Mouse (Mus musculus) thymus, postnatal 25 days (tissue): ENCODE results near the gene Atrnl1.
"Not testable (repeated sequence)": the region's sequence is repeated elsewhere in the genome, so short reads cannot be mapped to it uniquely, and the experiment has no call there.

Experiments used
- DNase-seq: peaks from one replicate; pipeline ENCODE4 v3.0.0; 2022

Atrnl1 gene

DNA sequence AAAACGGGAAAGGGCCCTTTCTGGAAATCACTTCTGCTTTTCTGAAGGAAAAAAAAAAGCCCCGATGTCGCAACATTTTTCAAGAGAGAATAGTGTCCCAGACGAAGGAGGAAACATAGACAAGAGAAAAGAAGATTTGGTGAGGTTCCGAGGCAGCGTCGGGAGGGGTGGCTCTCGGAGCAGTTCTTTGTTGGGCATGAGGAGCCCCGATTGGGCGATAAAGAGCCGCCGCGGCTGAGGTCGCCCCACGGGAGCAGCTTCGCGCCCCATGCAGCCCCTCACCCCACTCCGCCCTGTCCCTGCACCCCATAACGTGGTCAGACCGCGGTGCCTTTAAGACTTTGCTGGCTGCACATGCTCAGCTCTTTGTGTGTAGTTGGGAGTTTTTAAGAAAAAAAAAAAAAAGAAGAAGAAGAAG, 767 bp upstream of the Atrnl1 start:
- peak; percentile 71 for DNase-seq

DNA sequence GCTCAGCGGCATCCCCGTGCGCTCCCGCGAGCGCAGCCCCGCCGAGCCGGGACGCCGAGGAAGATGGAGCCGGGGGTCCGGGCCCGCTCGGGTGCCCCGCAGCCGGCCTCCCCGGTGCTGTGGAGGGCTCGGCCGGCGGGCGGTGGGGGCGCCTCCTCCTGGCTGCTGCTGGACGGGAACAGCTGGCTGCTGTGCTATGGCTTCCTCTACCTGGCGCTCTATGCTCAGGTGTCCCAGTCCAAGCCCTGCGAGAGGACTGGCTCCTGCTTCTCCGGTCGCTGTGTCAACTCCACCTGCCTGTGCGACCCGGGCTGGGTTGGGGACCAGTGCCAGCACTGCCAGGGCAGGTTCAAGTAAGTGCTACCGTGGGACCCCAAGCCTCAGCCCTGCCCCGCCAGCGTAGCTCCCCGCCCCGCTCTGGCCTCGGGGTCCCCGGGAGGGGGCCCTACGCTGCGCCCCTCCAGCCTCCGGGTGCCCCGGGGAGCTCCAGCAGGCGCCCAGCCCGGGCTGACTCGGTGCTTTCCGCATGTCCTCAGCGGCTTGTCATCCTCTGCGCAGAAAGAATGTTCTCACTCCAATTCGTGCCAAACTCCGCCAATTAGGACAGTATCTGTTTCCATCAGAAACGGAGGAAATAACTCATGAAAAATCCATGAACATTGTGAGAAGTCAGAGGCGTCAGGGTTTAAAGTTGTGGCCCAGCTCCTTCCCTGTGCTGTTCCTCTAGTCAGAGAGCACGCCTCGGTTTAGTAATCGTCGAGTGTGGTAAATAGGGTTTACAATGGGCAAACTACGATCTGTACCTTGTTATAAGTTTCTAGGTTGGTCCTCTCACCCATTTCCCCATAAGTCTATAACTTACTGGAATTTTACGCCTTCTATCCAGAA, 701 bp downstream of the Atrnl1 start:
- DNase-seq: peak; percentile 75

GRCm38 (mm10) chr19:57612179-57612472, 1.3 kb downstream of the Atrnl1 start:
- no peak for DNase-seq

GRCm38 (mm10) chr19:57615972-57616621, 5.3 kb downstream of the Atrnl1 start:
- no peak for DNase-seq

GRCm38 (mm10) chr19:57619088-57619487, 8.3 kb downstream of the Atrnl1 start:
- no peak for DNase-seq

- DNase-seq: no peak
Observed at GRCm38 (mm10) chr19:57621814-57622213, 11.0 kb downstream of the Atrnl1 start.

DNA sequence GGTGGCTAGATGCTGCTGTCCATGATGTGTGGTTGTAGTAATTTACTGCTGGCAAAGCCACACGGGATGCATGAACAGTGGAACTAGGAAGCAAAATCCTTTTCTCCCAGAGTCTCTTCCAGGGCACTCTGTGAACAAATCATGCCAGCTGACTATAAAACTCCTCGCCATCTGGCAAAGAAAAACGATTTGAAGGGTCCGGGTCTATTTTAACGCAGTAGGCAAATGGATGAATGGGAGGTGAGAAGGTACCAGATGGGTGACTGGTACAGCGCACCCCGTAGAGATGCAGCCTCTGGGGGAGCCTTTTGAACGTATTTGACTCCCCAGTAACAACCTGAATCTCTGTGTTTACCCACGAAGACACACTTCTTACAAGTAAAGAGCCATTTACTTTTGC, 14.9 kb downstream of the Atrnl1 start:
- DNase-seq: no peak

DNA sequence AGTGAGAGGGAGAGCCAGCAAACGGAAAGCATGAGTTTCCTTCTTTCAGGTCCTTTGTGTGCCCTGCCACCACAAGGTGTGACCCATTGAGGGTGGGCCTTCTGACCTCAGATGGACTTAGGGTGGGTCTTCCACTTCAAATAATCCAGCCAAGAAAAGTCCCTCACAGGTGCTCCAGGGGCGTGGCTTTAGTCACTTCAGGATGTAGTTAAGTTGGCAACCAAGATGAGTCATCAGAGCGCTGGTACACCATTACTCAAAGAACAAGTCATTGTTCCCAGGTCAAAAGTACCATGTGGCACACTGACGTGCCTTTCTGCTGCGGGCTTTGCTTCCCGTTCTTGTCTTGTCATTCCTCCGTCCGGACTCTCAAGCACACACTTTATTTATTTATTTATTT, 16.4 kb downstream of the Atrnl1 start:
- DNase-seq: no peak

GRCm38 (mm10) chr19:57642536-57642935, 31.7 kb downstream of the Atrnl1 start:
- DNase-seq: no peak

DNA sequence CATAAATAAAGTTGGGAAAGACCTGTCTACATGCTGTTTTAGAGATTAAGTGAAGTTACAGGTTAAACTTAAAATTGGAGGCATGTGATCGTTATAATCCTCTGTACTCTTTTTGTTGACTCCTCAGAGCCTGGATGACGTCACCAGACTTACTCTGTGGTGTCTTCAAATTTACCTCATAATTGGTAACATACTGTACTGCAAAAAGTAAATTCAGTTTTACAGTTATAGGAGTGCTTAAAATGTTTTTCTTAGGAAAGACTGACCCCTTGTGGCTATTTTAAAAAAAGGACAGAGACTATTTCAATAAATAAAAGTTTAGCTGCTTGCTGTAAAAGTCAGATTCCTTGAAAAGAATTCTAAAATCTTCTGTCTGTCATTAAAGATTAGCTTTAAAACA, 32.1 kb downstream of the Atrnl1 start:
- DNase-seq: no peak

- DNase-seq: no peak
Observed at GRCm38 (mm10) chr19:57648202-57648943, 37.5 kb downstream of the Atrnl1 start.

GRCm38 (mm10) chr19:57648944-57649271, 38.1 kb downstream of the Atrnl1 start:
- no peak for DNase-seq

DNA sequence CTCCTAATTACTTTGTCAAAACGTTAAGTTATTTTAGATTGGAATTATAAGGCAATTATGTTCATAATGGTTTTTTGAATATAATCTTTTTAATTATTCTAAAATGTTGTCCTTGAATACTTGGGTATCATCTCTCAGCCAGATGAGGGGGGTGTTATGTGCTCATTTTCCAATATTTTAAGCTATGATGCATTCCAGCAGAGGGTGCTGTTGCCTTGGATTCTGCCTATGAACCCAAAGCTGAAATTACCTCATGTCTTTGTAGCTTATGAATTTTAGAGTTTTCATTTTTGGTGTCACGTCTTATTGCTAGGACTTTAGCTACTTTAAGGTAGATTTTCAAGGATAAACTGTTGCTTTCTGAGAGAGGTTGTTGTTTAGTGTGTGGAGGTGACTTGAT, 44.2 kb downstream of the Atrnl1 start:
- DNase-seq: peak; percentile 28

- DNase-seq: no peak
Observed at GRCm38 (mm10) chr19:57655491-57655890, 44.7 kb downstream of the Atrnl1 start.

- DNase-seq: no peak
Observed at GRCm38 (mm10) chr19:57657426-57658087, 46.7 kb downstream of the Atrnl1 start.

DNA sequence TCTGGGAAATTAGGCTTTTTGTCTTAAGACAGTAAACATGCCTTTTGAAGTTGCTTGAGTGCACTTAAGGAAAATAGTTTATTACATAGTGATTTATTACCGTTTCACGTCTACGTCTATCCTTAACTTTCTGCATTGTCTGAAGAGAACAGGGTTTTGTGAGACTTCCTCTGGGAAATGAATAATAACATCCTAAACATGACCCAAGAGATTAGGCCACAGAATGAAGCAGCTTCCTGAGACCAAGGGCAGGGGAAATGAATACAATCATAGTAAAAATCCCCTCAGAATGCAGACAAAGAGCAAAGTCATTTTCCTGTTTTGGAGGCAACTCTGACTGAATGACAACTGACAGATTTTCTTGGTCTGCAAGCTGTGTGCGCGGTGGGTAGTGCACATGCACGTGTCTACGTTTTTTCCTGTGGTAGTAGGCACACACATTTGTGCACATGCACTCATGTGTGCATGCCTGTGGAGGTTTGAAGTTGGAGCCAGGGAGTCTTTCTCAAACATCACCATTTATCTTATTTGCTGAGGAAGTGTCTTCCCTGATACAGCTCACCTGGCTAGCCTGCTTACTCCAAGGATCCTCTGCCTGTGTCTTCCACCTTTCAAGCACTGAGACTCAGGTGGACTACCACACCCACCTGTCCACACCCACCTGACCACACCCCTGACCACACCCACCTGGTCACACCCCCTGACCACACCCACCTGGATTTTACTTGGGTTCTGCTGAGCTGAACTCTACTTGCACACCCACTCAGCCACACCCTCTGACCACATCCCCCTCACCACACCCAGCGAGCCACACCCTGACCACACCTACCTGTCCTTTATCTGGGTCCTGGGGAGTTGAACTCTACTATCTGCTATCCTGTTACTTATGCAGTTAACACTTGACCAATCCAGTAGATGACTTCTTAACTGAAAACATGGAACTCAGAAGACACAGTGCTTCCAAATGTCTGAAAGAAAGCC, 47.6 kb downstream of the Atrnl1 start:
- DNase-seq: peak; percentile 5

DNA sequence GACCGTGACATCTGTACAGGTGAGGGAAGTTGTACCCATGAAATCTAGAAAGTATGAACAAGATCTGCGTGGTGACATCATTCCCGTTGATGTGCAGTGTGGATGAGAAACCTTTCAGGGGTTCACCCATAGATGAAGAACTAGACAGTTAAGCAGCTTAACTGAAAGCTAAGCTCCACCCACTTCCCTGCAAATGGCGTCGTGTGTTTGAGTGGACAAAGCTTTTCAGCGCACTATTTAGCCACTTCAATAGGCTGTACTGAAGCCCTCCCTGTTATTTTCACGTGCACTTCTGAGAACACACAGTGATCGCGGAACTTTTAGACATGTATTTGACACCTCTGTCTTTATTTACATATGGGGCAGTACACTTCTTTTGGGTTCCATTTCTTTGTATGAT, 56.2 kb downstream of the Atrnl1 start:
- DNase-seq: no peak

DNA sequence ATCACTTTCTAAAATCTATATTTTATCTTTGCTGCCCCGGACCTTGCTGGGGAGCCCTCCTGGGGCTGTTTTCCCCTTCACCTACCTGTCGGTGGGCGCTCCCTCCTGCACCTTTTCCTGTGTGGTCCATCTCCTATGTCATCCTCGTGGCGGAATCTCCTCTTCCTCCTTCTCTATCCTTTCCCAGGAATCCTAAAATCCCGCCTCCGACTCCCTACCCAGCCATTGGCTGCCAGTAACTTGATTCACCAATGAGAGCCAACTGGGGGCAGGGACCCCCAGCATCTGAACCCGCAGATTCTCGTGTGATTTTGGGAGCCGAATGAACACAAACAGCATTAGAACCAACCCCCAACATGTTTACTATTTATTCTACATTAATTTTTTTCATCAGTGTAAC, 57.1 kb downstream of the Atrnl1 start:
- DNase-seq: no peak

DNA sequence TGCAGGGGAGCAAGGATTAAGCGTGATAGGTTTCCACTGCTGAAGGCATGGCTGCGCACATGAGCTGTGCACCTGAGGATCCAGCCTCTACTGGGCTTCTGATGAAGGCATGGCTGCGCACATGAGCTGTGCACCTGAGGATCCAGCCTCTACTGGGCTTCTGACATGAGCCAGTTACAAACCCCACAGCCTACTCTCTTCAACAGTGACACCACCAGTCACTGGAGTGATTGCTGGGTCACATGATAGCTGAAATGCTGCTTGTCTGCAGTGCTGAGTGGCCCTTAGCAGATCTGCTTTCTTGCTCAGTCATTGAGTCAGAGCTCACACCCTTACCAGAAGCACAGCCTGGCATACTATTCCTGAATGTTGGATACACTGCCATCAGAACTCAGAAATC, 68.6 kb downstream of the Atrnl1 start:
- no peak for DNase-seq

GRCm38 (mm10) chr19:57686596-57686995, 75.8 kb downstream of the Atrnl1 start:
- DNase-seq: no peak

- DNase-seq: no peak
Observed at GRCm38 (mm10) chr19:57692566-57692965, 81.7 kb downstream of the Atrnl1 start.

DNA sequence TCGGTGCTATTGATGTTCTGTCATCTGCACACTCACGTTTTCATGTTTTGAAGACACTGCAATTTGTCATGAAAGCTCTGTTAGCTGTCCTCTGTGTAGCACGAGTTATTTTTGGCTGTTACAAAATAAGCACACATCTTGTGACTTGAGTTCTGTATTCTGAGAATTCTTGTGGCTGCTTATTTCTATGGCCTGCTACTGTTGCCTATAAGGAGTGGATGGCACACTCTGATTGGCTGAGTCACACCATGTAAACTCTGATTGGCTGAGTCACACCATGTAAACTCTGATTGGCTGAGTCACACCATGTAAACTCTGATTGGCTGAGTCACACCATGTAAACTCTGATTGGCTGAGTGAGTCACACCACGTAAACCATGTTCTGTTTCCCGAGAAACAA, 85.9 kb downstream of the Atrnl1 start:
- not testable (repeated sequence) for DNase-seq
